Mouse (Mus musculus): ENCODE measurements around the gene Gprc5c.

GRCm38 (mm10) chr11:114884380-114885100 lies 33.6 kb downstream of the Gprc5c start:
- TF ChIP-seq CTCF (IDR thresholded peaks at IDR 0.05) = no peak
- TF ChIP-seq EP300 (IDR thresholded peaks at IDR 0.05) = no peak

Data from lung, postnatal 0 days (tissue).